ENCODE assay signal across 36 mouse cellular contexts in the genomic region with DNA sequence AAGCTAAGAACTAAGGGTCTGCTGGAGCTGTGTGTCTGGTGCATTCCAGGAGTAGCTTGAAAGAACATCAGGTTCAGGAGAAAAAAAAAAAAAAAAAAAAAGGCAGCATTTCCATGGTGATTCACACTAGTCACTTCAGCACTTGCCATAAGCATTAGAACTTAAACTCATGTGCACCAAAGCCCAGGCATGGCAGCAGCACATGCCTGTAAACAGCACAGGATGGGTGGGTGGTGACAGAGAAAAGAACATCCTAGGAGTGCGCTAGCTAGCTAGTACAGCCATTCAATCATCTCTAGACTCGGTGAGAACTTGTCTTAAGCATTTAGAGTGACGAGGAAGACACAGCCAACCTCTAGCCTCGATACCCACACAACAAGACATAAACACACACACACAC. TPM values are rescaled to one million over a fixed set of nuclear protein-coding genes. Genes with fewer than 3 reads are reported as not detected.
DNase-seq lines count a peak whose midpoint lies in the region; ATAC-seq lines count a peak whose summit lies in the region.
"Had no signal": no experiment of that assay in that cellular context is flagged by ENCODE, and none has a peak within 500 bp of the region (broad histone marks: within the 10 kb centered on the region; RNA-seq: fewer than 3 reads in every experiment).

No protein-coding gene starts in this region.

- H3K4me3 ChIP-seq in heart, embryonic 15.5 days = no peak overlapping the region
- H3K4me3 ChIP-seq in liver, embryonic 12.5 days = no peak overlapping the region
- H3K4me3 ChIP-seq in forebrain, embryonic 14.5 days (ENCODE audit: low read depth, low read length) = no peak overlapping the region
- H3K4me3 ChIP-seq: erythroblast, embryonic 14.5 days; forebrain, embryonic 12.5 days; hindbrain, embryonic 10.5 days; hindbrain, embryonic 15.5 days; layer of hippocampus, adult 2 months; left cerebral cortex, adult 2 months; limb, embryonic 12.5 days; midbrain, embryonic 10.5 days; midbrain, embryonic 15.5 days; neural tube, embryonic 15.5 days had no signal

- ATAC-seq in frontal cortex, adult (ENCODE audit: low TSS enrichment) = peak; percentile 80
- ATAC-seq in heart, embryonic 15.5 days (replicated peaks; ENCODE audit: insufficient number of reproducible peaks, insufficient read depth, low FRiP score, low read depth) = no peak
- no peak for ATAC-seq in liver, embryonic 12.5 days
- no peak for ATAC-seq in forebrain, embryonic 14.5 days
- ATAC-seq: inflammation-experienced regulatory T-cells, adult 6 months; midbrain, embryonic 15.5 days; Patski had no signal

- H3K27ac ChIP-seq in heart, embryonic 15.5 days = peak overlapping the region; percentile 52
- H3K27ac ChIP-seq in liver, embryonic 12.5 days = peak overlapping the region; percentile 55; the same call in 1 of the 2 replicates
- H3K27ac ChIP-seq in forebrain, embryonic 14.5 days (ENCODE audit: low read depth, low read length) = no peak overlapping the region
- H3K27ac ChIP-seq: forebrain, embryonic 12.5 days; hindbrain, embryonic 10.5 days; hindbrain, embryonic 15.5 days; layer of hippocampus, adult 2 months; left cerebral cortex, adult 2 months; limb, embryonic 12.5 days; liver, embryonic 14.5 days; midbrain, embryonic 10.5 days; midbrain, embryonic 15.5 days; neural tube, embryonic 15.5 days had no signal

- intact Hi-C loops in heart, postnatal 10 days (cut with DNase I) = no loop called here

- peaks cover 39% of the 10 kb centered on the region for H3K36me3 ChIP-seq in heart, embryonic 15.5 days
- peaks cover 80% of the 10 kb centered on the region for H3K36me3 ChIP-seq in liver, embryonic 12.5 days
- H3K36me3 ChIP-seq in forebrain, embryonic 14.5 days (ENCODE audit: control insufficient read depth, insufficient read depth, low read length) = peaks cover 51% of the 10 kb centered on the region

- H3K27me3 ChIP-seq in heart, embryonic 15.5 days = no peaks in the 10 kb centered on the region
- H3K27me3 ChIP-seq in liver, embryonic 12.5 days (replicated peaks) = no peaks in the 10 kb centered on the region
- no peaks in the 10 kb centered on the region for H3K27me3 ChIP-seq in forebrain, embryonic 14.5 days (replicated peaks; ENCODE audit: control insufficient read depth, insufficient read depth, low read length)
- H3K27me3 ChIP-seq: forebrain, embryonic 12.5 days; hindbrain, embryonic 15.5 days; limb, embryonic 12.5 days; midbrain, embryonic 15.5 days; neural tube, embryonic 15.5 days; Patski had no signal

- H3K4me1 ChIP-seq in heart, embryonic 15.5 days (replicated peaks) = peaks cover 32% of the 10 kb centered on the region
- H3K4me1 ChIP-seq in liver, embryonic 12.5 days = peaks cover 47% of the 10 kb centered on the region
- H3K4me1 ChIP-seq in forebrain, embryonic 14.5 days (ENCODE audit: control insufficient read depth, insufficient read depth, low read length) = peaks cover 6% of the 10 kb centered on the region

- WGBS in heart, embryonic 15.5 days = 72% methylated on average over 4 of the region's 4 CpGs
- 81% methylated on average over 4 of the region's 4 CpGs for WGBS in liver, embryonic 12.5 days (ENCODE audit: insufficient replicate concordance)
- WGBS in forebrain, embryonic 14.5 days = 90% methylated on average over 4 of the region's 4 CpGs

- H3K9ac ChIP-seq in heart, embryonic 15.5 days = no peak overlapping the region
- H3K9ac ChIP-seq in liver, embryonic 12.5 days = 0 out of 2 replicates have a peak overlapping the region, but pooled peaks have one; percentile 14
- no peak overlapping the region for H3K9ac ChIP-seq in forebrain, embryonic 14.5 days (ENCODE audit: low read length)
- H3K9ac ChIP-seq: forebrain, embryonic 12.5 days; hindbrain, embryonic 15.5 days; limb, embryonic 12.5 days; lung, embryonic 14.5 days; midbrain, embryonic 15.5 days; neural tube, embryonic 15.5 days had no signal

- H3K4me2 ChIP-seq in heart, embryonic 15.5 days = no peak overlapping the region
- H3K4me2 ChIP-seq in liver, embryonic 12.5 days = peak overlapping the region; percentile 1; the same call in 1 of the 2 replicates
- no peak overlapping the region for H3K4me2 ChIP-seq in forebrain, embryonic 14.5 days (ENCODE audit: low read length)
- H3K4me2 ChIP-seq: forebrain, embryonic 12.5 days; hindbrain, embryonic 15.5 days; limb, embryonic 12.5 days; lung, embryonic 14.5 days; midbrain, embryonic 15.5 days; neural tube, embryonic 15.5 days had no signal

- H3K9me3 ChIP-seq in heart, embryonic 15.5 days (replicated peaks) = no peaks in the 10 kb centered on the region
- H3K9me3 ChIP-seq in liver, embryonic 12.5 days (replicated peaks) = no peaks in the 10 kb centered on the region
- no peaks in the 10 kb centered on the region for H3K9me3 ChIP-seq in forebrain, embryonic 14.5 days (replicated peaks; ENCODE audit: control insufficient read depth, low read length)
- H3K9me3 ChIP-seq: forebrain, embryonic 12.5 days; G1E; hindbrain, embryonic 10.5 days; hindbrain, embryonic 15.5 days; limb, embryonic 12.5 days; midbrain, embryonic 10.5 days; midbrain, embryonic 15.5 days; neural tube, embryonic 15.5 days had no signal

- no peak for DNase-seq in frontal cortex, adult 2 months (ENCODE audit: extremely low spot score in 1 of 2, low spot score in 1 of 2)
- no peak for DNase-seq in heart, postnatal 10 days
- no peak for DNase-seq in liver
- DNase-seq in cerebellum, postnatal 25 days = no peak
- DNase-seq in forebrain, embryonic 14.5 days (ENCODE audit: low spot score) = no peak
- DNase-seq: adrenal gland, postnatal 10 days; cerebellum, adult 11-12 months; gastrocnemius, postnatal 25 days; heart, adult 18-20 months; kidney, adult 2 months; kidney, postnatal 36 days; lung, embryonic 14.5 days; lung, postnatal 14 days; retina, postnatal 1 day; spleen, adult 18-20 months; thymus, adult 18-20 months; thymus, postnatal 25 days had no signal

RNA-seq across cellular contexts. Expression of gene Cdv3, which starts 7.1 kb away (rescaled TPM):
- 53.9 TPM in 2 replicates for polyA plus RNA-seq in frontal cortex, adult 2 months (2012; rRNA removed)
- 75.2 and 89.4 TPM in 2 replicates for polyA plus RNA-seq in heart, embryonic 15.5 days (2015; fragmentation: Nextera tagmentation; extraction: Ambion mirVana)
- total RNA-seq in heart, postnatal 10 days (2021) = 100 to 1,000 TPM; 111 to 137 TPM
- 71.7 and 76.4 TPM in 2 replicates for polyA plus RNA-seq in liver, embryonic 12.5 days (2016; fragmentation: Nextera tagmentation; extraction: Ambion mirVana)
- polyA plus RNA-seq in forebrain, embryonic 14.5 days (2014; fragmentation: Nextera tagmentation; extraction: Ambion mirVana) = 74.2 and 76.3 TPM in 2 replicates

RNA-seq across cellular contexts. Expression of gene Topbp1, which starts 53.5 kb away (rescaled TPM):
- polyA plus RNA-seq in frontal cortex, adult 2 months (2012; rRNA removed) = 12.6 and 13.9 TPM in 2 replicates
- 36.6 and 41.1 TPM in 2 replicates for polyA plus RNA-seq in heart, embryonic 15.5 days (2015; fragmentation: Nextera tagmentation; extraction: Ambion mirVana)
- total RNA-seq in heart, postnatal 10 days (2021) = 10 to 100 TPM; 26.8 to 26.9 TPM
- polyA plus RNA-seq in liver, embryonic 12.5 days (2016; fragmentation: Nextera tagmentation; extraction: Ambion mirVana) = 69.8 and 74.1 TPM in 2 replicates
- 31.2 and 31.4 TPM in 2 replicates for polyA plus RNA-seq in forebrain, embryonic 14.5 days (2014; fragmentation: Nextera tagmentation; extraction: Ambion mirVana)

RNA-seq across cellular contexts. Expression of gene 1300017J02Rik, which starts 53.7 kb away (rescaled TPM):
- polyA plus RNA-seq in frontal cortex, adult 2 months (2012; rRNA removed) = 0.78 and 1.00 TPM in 2 replicates
- polyA plus RNA-seq in heart, embryonic 15.5 days (2015; fragmentation: Nextera tagmentation; extraction: Ambion mirVana) = 1.5 and 1.7 TPM in 2 replicates
- under 1 TPM; 0.27 to 0.50 TPM for total RNA-seq in heart, postnatal 10 days (2021)
- 29.7 and 33.1 TPM in 2 replicates for polyA plus RNA-seq in liver, embryonic 12.5 days (2016; fragmentation: Nextera tagmentation; extraction: Ambion mirVana)
- polyA plus RNA-seq in forebrain, embryonic 14.5 days (2014; fragmentation: Nextera tagmentation; extraction: Ambion mirVana) = 0.29 and 0.93 TPM in 2 replicates
- total RNA-seq: gastrocnemius, adult 18-20 months; gastrocnemius, postnatal 25 days; heart, adult 18-20 months; left cerebral cortex, adult 2 months; left cerebral cortex, postnatal 25 days had no signal
- polyA plus RNA-seq: inflammation-experienced regulatory T-cells, adult 6 months had no signal

Comparison
In these comparisons a context has a peak if more than half of its experiments do, and no peak if none do; other contexts are left out.
1. RNA of gene 1300017J02Rik, which starts 53.7 kb away (polyA plus RNA-seq): 29.7 to 33.1 TPM in liver, embryonic 12.5 days; 1.5 to 1.7 TPM in heart, embryonic 15.5 days, 0.78 to 1.00 TPM in frontal cortex, adult 2 months and 0.29 to 0.93 TPM in forebrain, embryonic 14.5 days; every median in the first group is over 10 times any median in the second.